Mouse (Mus musculus) liver, embryonic 13.5 days (tissue): ENCODE measurements around the gene Chek2. TPM values are rescaled to one million over a fixed set of nuclear protein-coding genes. Genes with fewer than 3 reads are reported as not detected.

Experiments
- ATAC-seq: fragments of 200-750 bp; cut with Nextera tagmentation; 2 replicates; pipeline ENCODE4 v1.8.0; 2017; ENCODE audit warnings: low read depth, mild to moderate bottlenecking, moderate number of reproducible peaks, moderate library complexity
- DNase-seq: peaks from one replicate; pipeline ENCODE4 v3.0.0; 2022
- H3K27ac ChIP-seq: fragments of 300-500 bp; sonication (generic); 2 replicates; pipeline ENCODE4 v1.5.1; 2015; ENCODE audit warnings: moderate library complexity, mild to moderate bottlenecking, inconsistent platforms
- H3K27me3 ChIP-seq: fragments of 300-500 bp; sonication (generic); 2 replicates; pipeline ENCODE4 v1.6.1; 2015; ENCODE audit warnings: mild to moderate bottlenecking, inconsistent platforms
- H3K36me3 ChIP-seq: fragments of 300-500 bp; sonication (generic); 2 replicates; pipeline ENCODE4 v1.6.1; 2015; ENCODE audit warnings: mild to moderate bottlenecking, inconsistent platforms
- H3K4me1 ChIP-seq: fragments of 300-500 bp; sonication (generic); replicated peaks from 2 replicates; pipeline ENCODE4 v1.6.1; 2015; ENCODE audit warnings: inconsistent platforms
- H3K4me2 ChIP-seq: fragments of 300-500 bp; sonication (generic); 2 replicates; pipeline ENCODE4 v1.6.1; 2015; ENCODE audit warnings: inconsistent platforms, mild to moderate bottlenecking, moderate library complexity
- H3K4me3 ChIP-seq: fragments of 300-500 bp; sonication (generic); replicated peaks from 2 replicates; pipeline ENCODE4 v1.5.1; 2015; ENCODE audit warnings: mild to moderate bottlenecking, inconsistent platforms
- H3K9ac ChIP-seq: fragments of 300-500 bp; sonication (generic); 2 replicates; pipeline ENCODE4 v1.6.1; 2015; ENCODE audit warnings: mild to moderate bottlenecking, inconsistent platforms
- H3K9me3 ChIP-seq: fragments of 300-500 bp; sonication (generic); replicated peaks from 2 replicates; pipeline ENCODE4 v1.6.1; 2016; ENCODE audit warnings: inconsistent platforms
- WGBS: fragments of 180-500 bp; shearing (Covaris S2); methylation state at CpG from one replicate; pipeline ENCODE4 v1.1.7; 2015; ENCODE audit not compliant: insufficient replicate concordance; 5-methylcytosine and 5-hydroxymethylcytosine counted together
- polyA plus RNA-seq: library from polyadenylated mRNA; unstranded; fragments of >200 nt; fragmentation: Nextera tagmentation; extraction: Ambion mirVana; gene quantifications from 2 replicates; pipeline ENCODE4 v1.2.1, GENCODE M21; 2015

The Chek2 gene
- polyA plus RNA-seq, 1 experiment from 2014 or later, result 40.2 TPM

GRCm38 (mm10) chr5:110906708-110907107, 66.9 kb downstream of the Chek2 start:
- Histone ChIP-seq H3K9ac (no peak overlapping the region), H3K4me2 (no peak overlapping the region), H3K36me3 (no peaks in the 10 kb centered on the region), H3K27me3 (no peaks in the 10 kb centered on the region), H3K9me3 (no peaks in the 10 kb centered on the region), H3K4me1 (peaks cover 9% of the 10 kb centered on the region), H3K4me3 (no peak overlapping the region), H3K27ac (no peak overlapping the region)
- ATAC-seq, result no peak
- 84% methylated on average over 1 of the region's 1 CpGs for WGBS
- no peak for DNase-seq

DNA sequence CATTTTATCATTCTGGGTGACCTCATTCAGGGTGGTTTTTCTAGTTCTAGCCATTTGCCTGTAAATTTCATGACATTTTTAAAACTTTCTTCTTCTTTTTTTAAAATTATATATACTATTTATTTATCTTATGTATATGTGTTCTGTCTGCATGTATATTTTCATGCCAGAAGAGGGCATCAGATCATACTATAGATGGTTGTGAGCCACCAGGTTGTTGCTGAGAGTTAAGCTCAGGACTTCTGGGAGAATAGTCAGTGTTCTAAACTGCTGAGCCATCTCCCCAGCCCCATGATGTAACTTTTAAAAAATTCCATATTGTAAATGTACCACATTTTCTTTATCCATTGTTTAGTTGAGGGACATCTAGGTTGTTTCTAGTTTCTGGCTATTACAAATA, 69.1 kb downstream of the Chek2 start:
- no peak overlapping the region for H3K27ac ChIP-seq
- no peak overlapping the region for H3K9ac ChIP-seq
- DNase-seq (no peak), ATAC-seq (no peak)
- no peak overlapping the region for H3K4me2 ChIP-seq
- no peaks in the 10 kb centered on the region for H3K9me3 ChIP-seq
- no peaks in the 10 kb centered on the region for H3K36me3 ChIP-seq
- peaks cover 9% of the 10 kb centered on the region for H3K4me1 ChIP-seq
- H3K4me3 ChIP-seq, result no peak overlapping the region
- no peaks in the 10 kb centered on the region for H3K27me3 ChIP-seq

GRCm38 (mm10) chr5:110909955-110910589, 70.3 kb downstream of the Chek2 start:
- Histone ChIP-seq H3K27ac (no peak overlapping the region), H3K36me3 (no peaks in the 10 kb centered on the region), H3K27me3 (no peaks in the 10 kb centered on the region), H3K9me3 (no peaks in the 10 kb centered on the region), H3K4me2 (no peak overlapping the region), H3K9ac (no peak overlapping the region), H3K4me1 (peaks cover 9% of the 10 kb centered on the region), H3K4me3 (no peak overlapping the region)
- ATAC-seq (no peak), DNase-seq (no peak)
- WGBS, result 61% methylated on average over 4 of the region's 4 CpGs

DNA sequence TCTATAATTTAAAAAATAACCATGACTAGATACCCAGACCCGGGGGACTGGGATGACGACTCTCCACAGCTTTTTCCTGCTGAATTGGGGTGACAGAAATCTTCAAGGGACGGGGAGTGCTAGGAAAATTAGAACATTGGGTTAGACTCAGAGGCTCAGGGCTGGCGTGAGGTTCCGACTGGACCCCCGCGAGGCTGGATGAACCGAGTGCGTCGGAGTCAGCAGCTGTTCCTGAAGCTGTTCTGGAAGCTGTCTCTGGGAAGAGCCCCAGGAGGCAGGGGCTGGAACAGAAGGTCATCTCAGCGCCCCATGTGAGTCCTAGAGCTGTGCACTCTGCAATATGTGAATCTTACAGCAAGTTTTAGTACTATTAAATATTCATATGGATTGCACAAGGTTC, 75.1 kb downstream of the Chek2 start:
- no peak overlapping the region for H3K9ac ChIP-seq
- H3K27me3 ChIP-seq, result no peaks in the 10 kb centered on the region
- H3K36me3 ChIP-seq, result no peaks in the 10 kb centered on the region
- no peak overlapping the region for H3K4me3 ChIP-seq
- DNase-seq (no peak), ATAC-seq (no peak)
- 80% methylated on average over 11 of the region's 11 CpGs for WGBS
- no peaks in the 10 kb centered on the region for H3K9me3 ChIP-seq
- peaks cover 3% of the 10 kb centered on the region; the same call in 1 of the 2 replicates for H3K4me1 ChIP-seq
- H3K4me2 ChIP-seq, result no peak overlapping the region
- no peak overlapping the region for H3K27ac ChIP-seq

DNA sequence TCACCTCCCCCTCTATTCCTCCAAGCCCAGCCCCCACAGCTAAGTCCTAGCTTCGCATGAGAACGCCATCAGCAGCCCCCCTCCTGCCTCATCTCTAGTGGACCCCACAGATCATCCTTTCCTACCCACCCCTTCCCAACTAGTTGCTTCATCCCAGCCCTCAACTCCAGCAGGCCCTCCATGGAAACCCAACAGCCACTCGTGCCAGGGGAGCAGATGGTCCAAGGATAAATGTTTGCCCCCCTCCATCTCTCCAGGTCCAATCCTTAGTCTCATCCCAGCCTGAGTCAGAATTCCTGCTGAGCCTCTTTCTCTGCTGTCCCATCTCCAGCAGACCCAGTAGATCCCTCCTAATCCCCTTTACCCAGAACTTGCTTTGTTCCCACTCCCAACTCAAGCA, 76.5 kb downstream of the Chek2 start:
- H3K4me2 ChIP-seq, result no peak overlapping the region
- H3K9me3 ChIP-seq, result no peaks in the 10 kb centered on the region
- H3K27me3 ChIP-seq, result no peaks in the 10 kb centered on the region
- DNase-seq (no peak), ATAC-seq (no peak)
- H3K4me1 ChIP-seq, result no peaks in the 10 kb centered on the region
- no peak overlapping the region for H3K9ac ChIP-seq
- WGBS, result 60% methylated on average over 3 of the region's 3 CpGs
- H3K4me3 ChIP-seq, result no peak overlapping the region
- no peaks in the 10 kb centered on the region for H3K36me3 ChIP-seq
- no peak overlapping the region for H3K27ac ChIP-seq

DNA sequence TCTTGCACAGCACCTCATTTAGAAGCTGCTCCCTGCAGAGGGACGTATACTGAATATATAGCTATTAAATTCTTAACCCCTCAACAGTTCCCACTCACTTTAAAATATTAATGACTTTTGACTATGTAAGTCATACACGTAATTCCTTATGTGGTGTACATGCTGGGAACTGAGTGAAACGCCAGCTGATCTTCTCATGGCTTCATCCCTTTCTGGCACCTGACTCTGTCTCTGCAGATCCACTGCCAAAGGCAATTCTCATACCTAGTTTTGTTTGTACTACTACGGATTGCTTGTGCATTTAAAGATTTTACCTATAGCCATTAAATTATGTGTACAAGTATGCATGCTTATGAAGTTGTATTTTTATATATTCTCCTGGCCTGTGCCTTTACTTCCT, 79.8 kb downstream of the Chek2 start:
- H3K27me3 ChIP-seq, result no peaks in the 10 kb centered on the region
- no peaks in the 10 kb centered on the region for H3K36me3 ChIP-seq
- DNase-seq (no peak), ATAC-seq (no peak)
- H3K9me3 ChIP-seq, result no peaks in the 10 kb centered on the region
- no peak overlapping the region for H3K4me2 ChIP-seq
- H3K4me1 ChIP-seq, result no peaks in the 10 kb centered on the region
- no peak overlapping the region for H3K27ac ChIP-seq
- H3K4me3 ChIP-seq, result no peak overlapping the region
- 70% methylated on average over 4 of the region's 4 CpGs for WGBS
- no peak overlapping the region for H3K9ac ChIP-seq

GRCm38 (mm10) chr5:110923336-110923735, 83.6 kb downstream of the Chek2 start:
- DNase-seq (no peak), ATAC-seq (no peak)
- H3K9me3 ChIP-seq, result no peaks in the 10 kb centered on the region
- H3K9ac ChIP-seq, result no peak overlapping the region
- no peaks in the 10 kb centered on the region for H3K4me1 ChIP-seq
- 31% methylated on average over 1 of the region's 1 CpGs for WGBS
- H3K4me2 ChIP-seq, result no peak overlapping the region
- no peaks in the 10 kb centered on the region for H3K36me3 ChIP-seq
- no peak overlapping the region for H3K4me3 ChIP-seq
- no peaks in the 10 kb centered on the region for H3K27me3 ChIP-seq
- H3K27ac ChIP-seq, result no peak overlapping the region

Other genes starting within 250 kb of the Chek2 start
- gene Noc4l, start 186.6 kb upstream of the Chek2 start, polyA plus RNA-seq, result 66.8 and 70.9 TPM in 2 replicates
- gene Ddx51, start 186.5 kb upstream of the Chek2 start, polyA plus RNA-seq, result 18.2 and 20.9 TPM in 2 replicates
- gene Ep400, start 69.3 kb upstream of the Chek2 start, polyA plus RNA-seq, result 15.7 and 19.1 TPM in 2 replicates
- gene Pus1, start 59.3 kb upstream of the Chek2 start, polyA plus RNA-seq, result 39.6 and 39.8 TPM in 2 replicates
- gene Ulk1, start 29.9 kb upstream of the Chek2 start, polyA plus RNA-seq, result 6.6 and 7.6 TPM in 2 replicates
- gene Hscb, start 202 bp upstream of the Chek2 start, polyA plus RNA-seq, result 61.8 and 62.4 TPM in 2 replicates
- gene Ttc28, start 39.8 kb downstream of the Chek2 start, polyA plus RNA-seq, result 0.95 and 1.1 TPM in 2 replicates